Mouse (Mus musculus): ENCODE data around the gene Gpr152. TPM values are rescaled to one million over a fixed set of nuclear protein-coding genes. Genes with fewer than 3 reads are reported as not detected.
"Not testable (repeated sequence)": the region's sequence is repeated elsewhere in the genome, so short reads cannot be mapped to it uniquely, and the experiment has no call there.

Gene Gpr152
- polyA plus RNA-seq, 1 experiment from 2014 or later: not detected

DNA sequence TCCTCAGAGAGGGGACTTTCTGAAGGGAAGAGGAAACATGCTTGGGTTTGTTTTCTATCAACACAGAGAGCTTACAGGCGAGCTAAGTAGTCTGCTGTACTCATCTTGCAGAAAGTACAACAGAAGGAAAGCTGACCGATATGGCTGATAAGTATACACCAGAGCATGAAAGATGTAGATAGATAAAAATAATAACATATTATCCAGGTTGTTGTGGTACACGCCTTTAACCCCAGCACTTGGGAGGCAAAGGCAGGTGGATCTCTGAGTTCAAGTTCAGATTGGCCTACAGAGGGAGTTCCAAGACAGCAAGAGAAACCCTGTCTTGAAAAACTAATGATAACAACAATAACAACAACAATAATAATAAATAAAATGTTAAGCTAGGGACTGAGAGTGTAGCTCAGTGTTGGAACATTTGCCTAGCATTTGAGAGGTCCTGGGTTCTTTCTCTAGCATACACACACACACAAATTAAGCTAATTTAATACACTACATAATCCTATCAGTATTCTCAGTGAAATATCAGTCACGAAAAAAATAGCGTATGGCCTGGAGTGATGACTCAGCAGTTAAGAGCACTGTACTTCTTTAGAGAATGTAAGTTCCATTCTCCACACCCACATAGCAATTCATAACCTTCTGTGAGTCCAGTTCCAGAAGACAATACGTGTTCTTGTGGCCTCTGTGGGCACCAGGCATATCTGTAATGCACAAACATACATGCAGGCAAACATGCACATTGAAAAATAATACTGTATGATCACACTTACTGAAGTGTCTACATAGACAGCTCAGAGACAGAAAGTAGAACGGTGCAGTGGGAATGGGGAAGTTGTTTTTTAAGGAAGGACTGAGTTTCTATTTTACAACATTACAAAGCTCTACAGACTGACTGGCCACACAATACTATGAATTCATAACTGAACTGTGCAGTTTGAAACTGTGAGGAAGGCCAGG lies 16.9 kb upstream of the Gpr152 start:
- H3K4me2 ChIP-seq: peak overlapping the region; percentile 45
- 42% methylated on average over 7 of the region's 7 CpGs for WGBS (ENCODE audit: insufficient replicate concordance)

DNA sequence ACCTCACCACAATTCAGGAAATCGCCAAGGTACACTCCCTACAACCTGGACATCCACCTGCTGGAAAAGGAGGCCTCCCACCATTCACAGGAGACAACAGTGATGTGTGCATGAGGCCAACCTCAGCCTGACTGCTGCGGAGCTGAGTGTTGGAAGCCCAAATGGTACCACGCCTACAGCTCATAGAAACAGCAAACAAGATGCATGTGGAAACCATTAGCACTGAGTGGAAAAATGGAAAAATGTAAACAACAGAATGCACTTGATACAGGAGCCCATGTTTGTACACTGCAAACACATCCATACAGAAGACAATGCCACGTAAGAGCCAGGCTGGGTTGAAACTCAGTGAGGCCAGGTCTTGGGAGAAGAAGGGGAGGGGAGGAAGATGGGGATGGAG lies 15.2 kb upstream of the Gpr152 start:
- Histone ChIP-seq H3K4me1 (peaks cover 80% of the 10 kb centered on the region), H3K27me3 (replicated peaks) (no peaks in the 10 kb centered on the region), H3K27ac (peak overlapping the region; percentile 85), H3K36me3 (peaks cover 20% of the 10 kb centered on the region), H3K4me3 (no peak overlapping the region), H3K9ac (peak overlapping the region; percentile 25), H3K4me2 (peak overlapping the region; percentile 76), H3K9me3 (replicated peaks) (no peaks in the 10 kb centered on the region)
- ATAC-seq: no peak
- 79% methylated on average over 4 of the region's 4 CpGs for WGBS (ENCODE audit: insufficient replicate concordance)

More for the DNA sequence above, 16.9 kb upstream of the Gpr152 start:
- H3K27ac ChIP-seq: peak overlapping the region; percentile 85
- no peak overlapping the region for H3K4me3 ChIP-seq
- H3K9me3 ChIP-seq (replicated peaks): no peaks in the 10 kb centered on the region
- no peaks in the 10 kb centered on the region for H3K27me3 ChIP-seq (replicated peaks)
- peak overlapping the region; percentile 53 for H3K9ac ChIP-seq
- peaks cover 12% of the 10 kb centered on the region for H3K36me3 ChIP-seq
- H3K4me1 ChIP-seq: peaks cover 74% of the 10 kb centered on the region
- no peak for ATAC-seq

DNA sequence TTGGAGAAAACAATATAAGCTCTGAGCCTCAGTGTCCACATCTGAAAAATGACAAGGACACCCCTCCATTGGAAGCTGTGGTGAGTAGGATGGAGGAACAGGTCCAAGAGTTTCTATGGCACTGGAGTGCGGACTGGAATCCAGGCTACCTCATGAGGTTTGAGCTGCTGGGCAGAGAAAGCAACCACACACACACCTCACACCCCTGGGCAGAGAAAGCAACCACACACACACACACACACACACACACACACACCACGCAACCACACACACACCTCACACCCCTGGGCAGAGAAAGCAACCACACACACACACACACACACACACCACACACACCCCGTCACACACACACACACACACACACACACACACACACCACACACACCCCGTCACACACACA lies 14.3 kb upstream of the Gpr152 start:
- ATAC-seq: peak; percentile 11; the same call in 1 of the 2 replicates
- Histone ChIP-seq H3K36me3 (peaks cover 27% of the 10 kb centered on the region), H3K4me1 (peaks cover 80% of the 10 kb centered on the region)

DNA sequence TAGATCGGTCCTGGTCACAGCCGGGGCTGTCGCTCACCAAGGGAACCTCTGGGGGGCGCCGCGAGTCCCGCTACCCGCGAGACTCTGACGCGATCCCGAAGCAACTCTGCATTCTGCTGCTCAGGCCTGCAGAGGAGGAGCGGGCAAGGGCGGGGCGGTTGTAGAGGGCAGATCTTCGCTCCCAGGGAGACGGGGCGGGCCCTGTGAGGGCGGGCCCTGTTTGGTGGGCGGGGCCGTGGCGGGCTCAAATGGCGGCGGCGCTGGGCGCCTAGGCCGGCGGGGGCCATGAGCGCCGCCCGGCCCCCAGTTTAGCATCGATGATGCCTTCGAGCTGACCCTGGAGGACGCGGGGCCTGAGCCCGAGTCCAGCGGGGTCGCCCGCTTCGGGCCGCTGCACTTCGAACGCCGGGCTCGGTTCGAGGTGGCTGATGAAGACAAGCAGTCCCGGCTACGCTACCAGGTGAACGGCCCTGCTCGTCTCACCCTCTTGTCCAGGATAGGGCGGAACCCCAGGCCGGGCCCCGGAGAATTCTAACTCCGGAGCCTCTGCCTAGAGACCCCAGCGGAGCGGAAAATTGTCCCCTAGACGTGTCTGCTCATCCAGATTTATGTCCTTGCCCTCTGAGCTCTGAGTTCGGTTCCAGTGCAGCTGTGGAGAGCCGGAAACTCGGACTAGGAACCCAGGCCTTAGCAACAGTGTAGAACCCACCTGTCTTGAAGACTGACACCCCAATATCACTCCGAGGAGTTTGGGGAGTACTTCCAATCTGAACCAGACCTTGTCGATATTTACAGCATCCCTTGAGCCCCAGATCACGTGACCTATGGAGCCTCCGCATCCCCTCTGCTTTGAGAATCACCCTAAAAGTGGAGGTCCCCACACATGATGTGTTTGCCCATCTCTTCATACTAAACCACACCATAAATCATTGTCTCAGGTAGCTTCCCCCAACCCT lies 13.6 kb upstream of the Gpr152 start, which contains the start of gene Aip:
Gene Aip, minus strand, starts transcription at position 118 of the 956 bp plus-strand sequence.
- WGBS (ENCODE audit: insufficient replicate concordance): 2% methylated on average over 64 of the region's 64 CpGs
- H3K9me3 ChIP-seq (replicated peaks): no peaks in the 10 kb centered on the region
- H3K36me3 ChIP-seq: peaks cover 30% of the 10 kb centered on the region
- H3K4me2 ChIP-seq: peak within 1 kb of the TSS; percentile 76
- ATAC-seq: peak; percentile 92
- peaks cover 80% of the 10 kb centered on the region for H3K4me1 ChIP-seq
- H3K27me3 ChIP-seq (replicated peaks): no peaks in the 10 kb centered on the region
- peak within 1 kb of the TSS; percentile 88 for H3K27ac ChIP-seq
- peak within 1 kb of the TSS; percentile 89 for H3K9ac ChIP-seq
- peak within 1 kb of the TSS; percentile 82 for H3K4me3 ChIP-seq

More for the DNA sequence above, 14.3 kb upstream of the Gpr152 start:
- Histone ChIP-seq H3K27ac (peak overlapping the region; percentile 85), H3K4me3 (peak overlapping the region; percentile 82), H3K9ac (peak overlapping the region; percentile 89), H3K4me2 (peak overlapping the region; percentile 76)
- WGBS (ENCODE audit: insufficient replicate concordance): 37% methylated on average over 3 of the region's 4 CpGs
- not testable (repeated sequence) for H3K27me3 ChIP-seq (replicated peaks); H3K9me3 ChIP-seq (replicated peaks)

DNA sequence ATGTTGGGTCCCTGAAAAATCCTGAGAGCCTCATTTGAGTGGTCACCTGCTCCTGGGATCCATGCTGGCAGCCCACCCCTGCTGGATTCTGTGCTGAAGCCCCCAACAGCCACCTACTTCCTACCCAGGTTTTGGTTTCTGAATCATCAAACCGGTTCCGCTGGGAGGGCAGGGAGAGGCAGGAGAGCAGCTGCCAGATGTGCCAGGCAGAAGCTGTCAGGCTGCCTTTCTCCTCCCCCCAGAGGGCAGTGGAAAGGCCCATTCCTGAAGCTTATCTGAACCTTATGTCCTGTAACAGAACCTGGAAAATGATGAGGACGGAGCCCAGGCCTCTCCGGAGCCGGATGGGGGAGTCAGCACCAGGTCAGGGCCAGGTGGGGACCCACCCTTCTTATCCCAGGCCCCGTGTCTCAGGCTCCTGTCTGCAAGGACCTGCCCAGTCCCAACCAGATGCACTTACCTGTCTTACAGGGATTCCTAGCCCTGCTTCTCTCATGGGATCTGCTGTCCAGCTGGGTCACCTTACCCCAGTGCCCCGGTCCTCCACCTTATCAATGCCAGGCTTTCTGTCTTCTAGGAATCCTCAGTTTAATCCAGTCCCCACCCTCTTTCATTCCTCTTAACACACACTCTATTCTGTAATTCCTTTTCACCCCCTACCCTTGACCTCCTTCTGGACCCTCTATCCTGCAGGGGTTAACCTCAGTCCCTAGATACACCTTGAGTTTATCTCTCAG lies 12.7 kb upstream of the Gpr152 start:
- ATAC-seq: no peak
- Histone ChIP-seq H3K36me3 (peaks cover 39% of the 10 kb centered on the region), H3K4me1 (peaks cover 83% of the 10 kb centered on the region), H3K4me2 (peak overlapping the region; percentile 76), H3K9me3 (replicated peaks) (no peaks in the 10 kb centered on the region), H3K27me3 (replicated peaks) (no peaks in the 10 kb centered on the region), H3K9ac (peak overlapping the region; percentile 89), H3K4me3 (peak overlapping the region; percentile 82), H3K27ac (peak overlapping the region; percentile 88)
- WGBS (ENCODE audit: insufficient replicate concordance): 64% methylated on average over 7 of the region's 7 CpGs

DNA sequence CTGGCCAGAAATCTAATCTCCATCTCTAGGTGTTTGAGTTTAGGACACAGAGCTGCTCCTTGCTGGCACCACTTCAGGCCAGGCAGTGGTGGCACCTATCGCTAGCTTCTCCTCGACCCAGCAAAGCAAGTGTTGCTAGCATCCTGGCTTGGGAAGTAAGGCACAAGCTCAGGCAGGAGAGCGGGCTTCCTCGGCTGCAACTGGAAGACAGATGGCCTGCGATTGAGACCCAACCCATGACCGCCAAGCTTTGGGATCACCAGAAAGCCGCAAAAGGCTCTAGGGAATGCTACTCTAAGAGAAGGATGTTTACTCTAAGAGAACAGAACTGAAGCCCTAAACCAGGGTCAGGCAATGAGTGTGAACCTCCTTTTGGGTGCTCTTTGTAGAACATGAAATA lies 10.1 kb upstream of the Gpr152 start:
- WGBS (ENCODE audit: insufficient replicate concordance): 92% methylated on average over 7 of the region's 7 CpGs
- H3K9me3 ChIP-seq (replicated peaks): no peaks in the 10 kb centered on the region
- H3K27ac ChIP-seq: peak overlapping the region; percentile 88
- peaks cover 63% of the 10 kb centered on the region for H3K4me1 ChIP-seq
- H3K9ac ChIP-seq: peak overlapping the region; percentile 74; the same call in 1 of the 2 replicates
- no peak for ATAC-seq
- peaks cover 56% of the 10 kb centered on the region for H3K36me3 ChIP-seq
- 0 out of 2 replicates have a peak overlapping the region, but pooled peaks have one; percentile 66 for H3K4me3 ChIP-seq
- no peaks in the 10 kb centered on the region for H3K27me3 ChIP-seq (replicated peaks)
- H3K4me2 ChIP-seq: peak overlapping the region; percentile 85

DNA sequence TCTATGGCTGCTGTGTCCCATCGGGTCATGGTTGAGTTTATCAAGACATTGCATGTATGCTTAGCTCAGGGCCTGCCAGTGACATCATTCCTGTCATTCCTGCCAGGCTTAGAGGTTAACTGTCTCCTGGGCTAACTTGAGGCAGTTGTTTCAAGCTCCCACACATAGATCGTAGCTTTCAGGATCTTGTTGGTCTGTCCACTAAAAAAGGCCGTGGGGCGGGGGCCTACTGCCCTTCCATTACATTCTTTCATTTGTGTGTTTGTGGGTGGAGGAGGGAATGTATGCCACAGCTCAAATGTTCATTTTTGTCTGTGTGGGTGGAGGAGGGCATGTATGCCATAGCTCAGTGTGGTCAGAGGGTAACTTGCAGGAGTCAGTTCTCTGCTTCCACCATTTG lies 9.5 kb upstream of the Gpr152 start:
- H3K9me3 ChIP-seq (replicated peaks): no peaks in the 10 kb centered on the region
- peaks cover 56% of the 10 kb centered on the region for H3K36me3 ChIP-seq
- peak overlapping the region; percentile 66 for H3K4me3 ChIP-seq
- ATAC-seq: no peak
- no peaks in the 10 kb centered on the region for H3K27me3 ChIP-seq (replicated peaks)
- 73% methylated on average over 4 of the region's 4 CpGs for WGBS (ENCODE audit: insufficient replicate concordance)
- H3K9ac ChIP-seq: peak overlapping the region; percentile 74
- peak overlapping the region; percentile 88 for H3K27ac ChIP-seq
- H3K4me2 ChIP-seq: peak overlapping the region; percentile 85
- peaks cover 57% of the 10 kb centered on the region for H3K4me1 ChIP-seq

DNA sequence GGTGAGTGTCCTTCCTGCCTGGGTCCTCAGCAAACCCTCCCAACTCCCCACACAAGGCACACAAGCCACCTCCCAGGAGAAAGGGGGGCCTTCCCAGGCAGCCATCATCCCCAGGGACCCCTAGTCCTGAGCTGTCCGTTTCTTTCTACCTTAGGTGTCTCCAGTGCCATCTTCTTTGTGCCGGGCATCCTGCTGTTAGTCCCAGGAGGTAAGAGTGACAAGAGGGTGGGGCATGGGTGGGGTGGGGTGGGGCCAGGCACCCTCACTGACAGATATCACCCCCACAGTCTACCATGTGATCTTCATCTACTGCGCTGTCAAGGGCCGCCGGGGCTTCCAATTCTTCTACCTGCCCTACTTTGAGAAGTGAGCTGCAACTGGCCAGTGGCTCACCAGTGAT lies 8.5 kb upstream of the Gpr152 start:
- Histone ChIP-seq H3K4me3 (peak overlapping the region; percentile 66), H3K27me3 (replicated peaks) (no peaks in the 10 kb centered on the region), H3K4me2 (peak overlapping the region; percentile 85), H3K36me3 (peaks cover 56% of the 10 kb centered on the region), H3K27ac (peak overlapping the region; percentile 88), H3K9me3 (replicated peaks) (no peaks in the 10 kb centered on the region), H3K4me1 (peaks cover 61% of the 10 kb centered on the region), H3K9ac (peak overlapping the region; percentile 74)
- 40% methylated on average over 5 of the region's 5 CpGs for WGBS (ENCODE audit: insufficient replicate concordance)
- peak; percentile 87 for ATAC-seq

DNA sequence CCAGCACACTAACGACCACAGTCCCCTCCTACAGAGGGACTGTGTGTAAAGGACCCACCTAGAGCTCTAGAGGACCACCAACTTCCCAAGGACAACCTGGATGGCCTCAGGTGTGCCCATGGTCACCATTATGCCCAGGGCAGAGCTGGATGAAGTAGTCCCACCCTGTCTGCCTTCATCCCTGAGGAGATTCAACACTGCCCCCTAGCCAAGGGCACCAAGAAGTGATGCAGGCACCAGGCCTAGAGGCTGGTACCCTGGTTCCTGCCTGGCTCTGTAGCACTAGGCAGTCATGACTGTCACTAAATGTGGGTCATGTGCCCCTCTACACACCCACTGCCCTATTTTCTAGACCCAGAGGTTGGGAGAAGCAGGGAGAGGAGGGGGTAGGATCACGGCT lies 7.8 kb upstream of the Gpr152 start:
- Histone ChIP-seq H3K27ac (peak overlapping the region; percentile 88), H3K27me3 (replicated peaks) (no peaks in the 10 kb centered on the region), H3K36me3 (peaks cover 56% of the 10 kb centered on the region), H3K4me1 (peaks cover 60% of the 10 kb centered on the region), H3K9ac (peak overlapping the region; percentile 74), H3K4me2 (peak overlapping the region; percentile 85), H3K4me3 (0 out of 2 replicates have a peak overlapping the region, but pooled peaks have one; percentile 66), H3K9me3 (replicated peaks) (no peaks in the 10 kb centered on the region)
- WGBS (ENCODE audit: insufficient replicate concordance): 88% methylated on average over 2 of the region's 2 CpGs
- ATAC-seq: peak; percentile 17

DNA sequence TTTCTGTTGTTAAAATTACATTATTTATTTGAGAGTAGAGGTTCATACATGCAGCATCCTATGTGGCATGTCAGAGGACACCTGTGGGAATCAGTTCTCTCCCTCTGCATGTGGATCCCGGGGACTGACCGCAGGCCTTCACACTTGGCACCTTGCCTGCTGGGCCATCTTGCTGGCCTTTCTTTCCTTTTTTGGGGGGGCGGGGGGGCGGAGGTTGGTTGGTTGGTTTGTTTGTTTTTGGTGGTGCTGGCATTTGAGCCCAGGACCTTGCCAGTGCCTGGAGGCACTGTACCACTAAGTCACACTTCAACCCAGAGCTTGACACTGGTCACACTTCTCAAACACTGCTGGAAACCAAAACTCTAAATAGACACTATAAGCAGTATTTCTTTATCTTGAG lies 5.2 kb upstream of the Gpr152 start:
- WGBS (ENCODE audit: insufficient replicate concordance): 89% methylated on average over 4 of the region's 4 CpGs
- ATAC-seq: no peak
- H3K4me3 ChIP-seq: no peak overlapping the region
- H3K9me3 ChIP-seq (replicated peaks): no peaks in the 10 kb centered on the region
- H3K4me2 ChIP-seq: no peak overlapping the region
- H3K9ac ChIP-seq: no peak overlapping the region
- peaks cover 45% of the 10 kb centered on the region for H3K4me1 ChIP-seq
- H3K27me3 ChIP-seq (replicated peaks): peaks cover 13% of the 10 kb centered on the region
- no peak overlapping the region; the same call in 1 of the 2 replicates for H3K27ac ChIP-seq
- H3K36me3 ChIP-seq: peaks cover 37% of the 10 kb centered on the region

All from liver, embryonic 12.5 days (tissue).